Mouse (Mus musculus): ENCODE data around the gene Lpar1.

GRCm38 (mm10) chr4:58571232-58571631 is 17.5 kb upstream of the Lpar1 start:
- no peak for TF ChIP-seq CTCF (IDR thresholded peaks at IDR 0.05; ENCODE audit: borderline replicate concordance, insufficient read depth, low read depth, low read length)
- TF ChIP-seq POLR2A (IDR thresholded peaks at IDR 0.05; ENCODE audit: borderline replicate concordance, insufficient read depth, low read length) = no peak

Data from cerebellum, adult 2 months (tissue).